Mouse (Mus musculus) regulatory T cell (primary cell): ENCODE results near the gene Theg.

ENCODE experiments used
- in situ Hi-C: fragments of 300-600 bp; cut with MboI, MseI; formaldehyde crosslinking; loops from one replicate; pipeline ENCODE4 v1.15.1; 2025; ENCODE audit warnings: high pct_unique_total_duplicates

Theg gene

GRCm38 (mm10) chr10:79556951-79557350, 30.2 kb downstream of the Theg start:
- in situ Hi-C loops, result no loop called here

- in situ Hi-C loops, result no loop called here
These were observed 31.9 kb downstream of the Theg start for GRCm38 (mm10) chr10:79555238-79555724.

- in situ Hi-C loops, result no loop called here
These were observed 32.5 kb downstream of the Theg start, which contains the start of gene Mier2 for GRCm38 (mm10) chr10:79554330-79555237. Gene Mier2, minus strand, starts transcription at chr10:79555199.

- in situ Hi-C loops, result no loop called here
These were observed 33.4 kb downstream of the Theg start for GRCm38 (mm10) chr10:79553691-79554090.

- in situ Hi-C loops, result no loop called here
These were observed 34.0 kb downstream of the Theg start for GRCm38 (mm10) chr10:79553176-79553575.

- in situ Hi-C loops, result no loop called here
These were observed 34.6 kb downstream of the Theg start for GRCm38 (mm10) chr10:79552531-79552930.

GRCm38 (mm10) chr10:79550366-79550765, 36.8 kb downstream of the Theg start:
- in situ Hi-C loops, result no loop called here

GRCm38 (mm10) chr10:79548971-79549723, 38.0 kb downstream of the Theg start:
- in situ Hi-C loops, result no loop called here

GRCm38 (mm10) chr10:79548546-79548945, 38.6 kb downstream of the Theg start:
- in situ Hi-C loops, result no loop called here

GRCm38 (mm10) chr10:79547148-79547675, 39.9 kb downstream of the Theg start:
- in situ Hi-C loops, result no loop called here

GRCm38 (mm10) chr10:79546483-79546882, 40.6 kb downstream of the Theg start:
- in situ Hi-C loops, result no loop called here

- in situ Hi-C loops, result no loop called here
These were observed 41.2 kb downstream of the Theg start for GRCm38 (mm10) chr10:79545891-79546290.

- in situ Hi-C loops, result no loop called here
These were observed 42.5 kb downstream of the Theg start for GRCm38 (mm10) chr10:79544631-79545030.

GRCm38 (mm10) chr10:79543884-79544597, 43.1 kb downstream of the Theg start:
- in situ Hi-C loops, result no loop called here

- in situ Hi-C loops, result no loop called here
These were observed 45.0 kb downstream of the Theg start for GRCm38 (mm10) chr10:79542171-79542570.

- in situ Hi-C loops, result no loop called here
These were observed 45.6 kb downstream of the Theg start for GRCm38 (mm10) chr10:79541522-79541921.

- in situ Hi-C loops, result no loop called here
These were observed 46.4 kb downstream of the Theg start for GRCm38 (mm10) chr10:79540746-79541145.

- in situ Hi-C loops, result no loop called here
These were observed 47.2 kb downstream of the Theg start for GRCm38 (mm10) chr10:79539701-79540495.

GRCm38 (mm10) chr10:79538873-79539272, 48.3 kb downstream of the Theg start:
- in situ Hi-C loops, result no loop called here

- in situ Hi-C loops, result no loop called here
These were observed 48.8 kb downstream of the Theg start for GRCm38 (mm10) chr10:79538323-79538722.

- in situ Hi-C loops, result no loop called here
These were observed 49.4 kb downstream of the Theg start for GRCm38 (mm10) chr10:79537781-79538180.
